ENCODE assay signal across 7 mouse cellular contexts in the genomic region with DNA sequence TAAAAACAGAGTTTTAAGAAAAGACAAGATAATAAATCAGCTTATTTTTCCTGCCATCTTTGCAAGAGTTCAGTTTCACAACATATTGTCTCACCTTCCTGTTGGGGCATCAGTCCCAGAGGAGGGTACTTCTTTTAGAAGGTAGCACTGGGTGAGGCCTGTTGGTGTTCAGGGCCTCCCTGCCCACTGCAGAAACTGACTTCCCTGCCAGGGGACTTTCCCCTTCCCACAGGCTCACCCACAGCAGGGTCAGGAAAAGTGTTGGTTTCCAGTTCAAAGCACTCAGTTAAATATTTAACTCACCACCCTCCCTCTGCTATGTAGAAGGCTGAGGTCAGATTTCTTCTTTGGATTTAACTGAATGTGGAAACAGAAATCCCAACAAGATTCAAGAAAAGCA. TPM values are rescaled to one million over a fixed set of nuclear protein-coding genes. Genes with fewer than 3 reads are reported as not detected.
A peak's percentile ranks its signal among the peaks of the same experiment; 100 is the strongest.
DNase-seq lines count a peak whose midpoint lies in the region; ATAC-seq and TF ChIP-seq lines count a peak whose summit lies in the region.
"Not testable (repeated sequence)": the region's sequence is repeated elsewhere in the genome, so short reads cannot be mapped to it uniquely, and the experiment has no call there.

No protein-coding gene starts in this region.

- H3K4me3 ChIP-seq in kidney, embryonic 16.5 days (ENCODE audit: low read length); liver, embryonic 13.5 days (replicated peaks); lung, embryonic 15.5 days: not testable (repeated sequence)

- in situ Hi-C loops in Patski (cut with MboI; ENCODE audit: low pct_unique_long_range_greater_than_20kb) = loop anchor here (5.0 kb wide), 1 partner anchor 42 kb away; no protein-coding TSS in a partner anchor

- H3K4me2 ChIP-seq in kidney, embryonic 16.5 days (replicated peaks; ENCODE audit: low read depth, low read length); liver, embryonic 13.5 days; lung, embryonic 15.5 days: not testable (repeated sequence)

- not testable (repeated sequence) for H3K4me1 ChIP-seq in kidney, embryonic 16.5 days (ENCODE audit: insufficient read depth, low read length); liver, embryonic 13.5 days (replicated peaks); lung, embryonic 15.5 days

- POLR2A ChIA-PET in Patski (lab: Charles Lee) = not testable (repeated sequence)

- not testable (repeated sequence) for TF ChIP-seq CTCF in Patski (IDR thresholded peaks at IDR 0.05)

- not testable (repeated sequence) for DNase-seq in Patski (ENCODE audit: low read depth, low spot score); liver, embryonic 13.5 days
- DNase-seq in heart, adult 11 months = peak; percentile 52
- DNase-seq in kidney, adult 18-20 months = peak; percentile 48
- DNase-seq in spleen, postnatal 36 days (ENCODE audit: low spot score in 2 of 2) = peak; percentile 30 to 40

- not testable (repeated sequence) for H3K36me3 ChIP-seq in kidney, embryonic 16.5 days (ENCODE audit: insufficient read depth, low read length); liver, embryonic 13.5 days; lung, embryonic 15.5 days

- not testable (repeated sequence) for H3K9me3 ChIP-seq in kidney, embryonic 16.5 days (ENCODE audit: low read length); liver, embryonic 13.5 days (replicated peaks); lung, embryonic 15.5 days

- H3K27ac ChIP-seq in kidney, embryonic 16.5 days (ENCODE audit: low read length); liver, embryonic 13.5 days; lung, embryonic 15.5 days: not testable (repeated sequence)

- CTCF ChIA-PET in Patski (lab: Charles Lee) = not testable (repeated sequence)

- H3K27me3 ChIP-seq in Patski; kidney, embryonic 16.5 days (ENCODE audit: insufficient read depth, low read length); liver, embryonic 13.5 days; lung, embryonic 15.5 days: not testable (repeated sequence)

- peak; percentile 85 for ATAC-seq in Patski
- ATAC-seq in kidney, embryonic 16.5 days (ENCODE audit: low FRiP score, low TSS enrichment) = peak; percentile 93
- peak; percentile 81 for ATAC-seq in liver, embryonic 13.5 days (ENCODE audit: low read depth)
- peak; percentile 41; the same call in 1 of the 2 replicates for ATAC-seq in lung, embryonic 15.5 days (ENCODE audit: borderline replicate concordance, extremely low read depth, low FRiP score, low TSS enrichment)

- H3K9ac ChIP-seq in kidney, embryonic 16.5 days (replicated peaks; ENCODE audit: low read length); liver, embryonic 13.5 days; lung, embryonic 15.5 days: not testable (repeated sequence)

RNA-seq across cellular contexts. Expression of gene Samd9l, which starts 14.6 kb away (rescaled TPM):
- 18.7 TPM for polyA plus RNA-seq in Patski (2021)
- polyA plus RNA-seq in kidney, embryonic 16.5 days (2015; fragmentation: Nextera tagmentation; extraction: Ambion mirVana) = 10.8 and 12.1 TPM in 2 replicates
- 2.1 and 3.4 TPM in 2 replicates for polyA plus RNA-seq in liver, embryonic 13.5 days (2015; fragmentation: Nextera tagmentation; extraction: Ambion mirVana)
- 6.2 and 6.7 TPM in 2 replicates for polyA plus RNA-seq in lung, embryonic 15.5 days (2015; fragmentation: Nextera tagmentation; extraction: Ambion mirVana)

Comparison
In these comparisons a context has a peak if more than half of its experiments do, and no peak if none do; other contexts are left out.
1. ATAC-seq: peak in every context shown above with its lines; median percentile 93 in kidney, embryonic 16.5 days; 85 in Patski; 81 in liver, embryonic 13.5 days; 41 in lung, embryonic 15.5 days.